25 mouse cellular contexts compared by ENCODE assay signal in the genomic region with DNA sequence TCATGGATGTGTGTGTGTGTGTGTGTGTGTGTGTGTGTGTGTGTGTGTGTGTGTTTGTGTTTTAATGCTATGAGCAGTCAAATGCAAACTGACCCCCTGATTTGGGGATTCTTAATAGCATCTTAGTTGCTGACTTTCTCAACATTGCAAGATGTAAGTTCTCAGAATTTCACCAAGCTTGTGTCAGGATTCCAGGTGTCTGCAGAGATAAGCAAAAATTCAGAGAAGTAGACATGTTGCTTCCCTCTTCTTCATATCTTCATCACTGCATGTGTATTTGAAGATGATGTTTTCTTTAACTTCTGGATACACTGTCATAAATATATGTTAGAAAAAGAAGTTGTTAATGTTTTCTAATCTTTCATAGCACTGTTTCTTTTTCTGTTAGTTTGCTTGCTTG.
"Had no signal": no experiment of that assay in that cellular context is flagged by ENCODE, and none has a peak within 500 bp of the region (broad histone marks: within the 10 kb centered on the region; RNA-seq: fewer than 3 reads in every experiment).

No protein-coding gene starts in this region.

- H3K36me3 ChIP-seq: embryonic facial prominence, embryonic 10.5 days; embryonic facial prominence, embryonic 12.5 days; embryonic facial prominence, embryonic 13.5 days; embryonic facial prominence, embryonic 15.5 days; forebrain, embryonic 10.5 days; forebrain, embryonic 12.5 days; forebrain, embryonic 15.5 days; heart, embryonic 10.5 days had no signal

- H3K9me3 ChIP-seq: embryonic facial prominence, embryonic 10.5 days; embryonic facial prominence, embryonic 12.5 days; embryonic facial prominence, embryonic 13.5 days; embryonic facial prominence, embryonic 15.5 days; forebrain, embryonic 10.5 days; forebrain, embryonic 12.5 days; forebrain, embryonic 13.5 days; forebrain, embryonic 15.5 days; heart, embryonic 10.5 days had no signal

- H3K4me3 ChIP-seq: embryonic facial prominence, embryonic 10.5 days; embryonic facial prominence, embryonic 12.5 days; embryonic facial prominence, embryonic 13.5 days; embryonic facial prominence, embryonic 15.5 days; erythroblast, embryonic 14.5 days; forebrain, embryonic 10.5 days; forebrain, embryonic 12.5 days; forebrain, embryonic 13.5 days; forebrain, embryonic 15.5 days; gastrocnemius, adult 2 months; heart, adult 2 months; heart, embryonic 10.5 days had no signal

- H3K9ac ChIP-seq: embryonic facial prominence, embryonic 12.5 days; embryonic facial prominence, embryonic 13.5 days; embryonic facial prominence, embryonic 15.5 days; forebrain, embryonic 12.5 days; forebrain, embryonic 13.5 days; forebrain, embryonic 15.5 days; forebrain, postnatal 0 days had no signal

- H3K4me1 ChIP-seq: embryonic facial prominence, embryonic 10.5 days; embryonic facial prominence, embryonic 12.5 days; embryonic facial prominence, embryonic 13.5 days; embryonic facial prominence, embryonic 15.5 days; forebrain, embryonic 10.5 days; forebrain, embryonic 12.5 days; forebrain, embryonic 13.5 days; forebrain, embryonic 15.5 days; heart, embryonic 10.5 days had no signal

- H3K27me3 ChIP-seq: embryonic facial prominence, embryonic 12.5 days; embryonic facial prominence, embryonic 13.5 days; embryonic facial prominence, embryonic 15.5 days; forebrain, embryonic 12.5 days; forebrain, embryonic 13.5 days; forebrain, embryonic 15.5 days had no signal

- H3K27ac ChIP-seq: embryonic facial prominence, embryonic 10.5 days; embryonic facial prominence, embryonic 12.5 days; embryonic facial prominence, embryonic 13.5 days; embryonic facial prominence, embryonic 15.5 days; forebrain, embryonic 10.5 days; forebrain, embryonic 12.5 days; forebrain, embryonic 13.5 days; forebrain, embryonic 15.5 days; gastrocnemius, adult 2 months; heart, adult 2 months; heart, embryonic 10.5 days had no signal

- DNase-seq: cerebellum, adult 9-11 months; cerebellum, postnatal 10 days; cerebellum, postnatal 14 days; cerebellum, postnatal 25 days; cerebellum, postnatal 36 days; embryo, embryonic 11 days; forebrain, postnatal 0 days; gastrocnemius, adult 2 months; gastrocnemius, postnatal 10 days; gastrocnemius, postnatal 14 days; gastrocnemius, postnatal 25 days; gastrocnemius, postnatal 36 days; heart, adult 11 months; heart, adult 18-20 months; heart, adult 2 months had no signal
